Mouse (Mus musculus) forebrain, embryonic 16.5 days (tissue): Measurements from ENCODE around the gene C2cd4d. TPM values are rescaled to one million over a fixed set of nuclear protein-coding genes. Genes with fewer than 3 reads are reported as not detected.

Experiments
- ATAC-seq: fragments of 200-750 bp; cut with Nextera tagmentation; 2 replicates; pipeline ENCODE4 v1.8.0; 2017; ENCODE audit warnings: mild to moderate bottlenecking, moderate library complexity
- H3K27ac ChIP-seq: fragments of 300-500 bp; sonication (generic); 2 replicates; pipeline ENCODE4 v1.5.1; 2014; ENCODE audit warnings: low read length, control low read depth
- H3K27me3 ChIP-seq: fragments of 300-500 bp; sonication (generic); replicated peaks from 2 replicates; pipeline ENCODE4 v1.6.1; 2014; ENCODE audit warnings: low read length; ENCODE audit not compliant: control insufficient read depth, insufficient read depth
- H3K36me3 ChIP-seq: fragments of 300-500 bp; sonication (generic); 2 replicates; pipeline ENCODE4 v1.6.1; 2014; ENCODE audit not compliant: control insufficient read depth, insufficient read depth
- H3K4me1 ChIP-seq: fragments of 300-500 bp; sonication (generic); replicated peaks from 2 replicates; pipeline ENCODE4 v1.6.1; 2014; ENCODE audit warnings: low read length; ENCODE audit not compliant: control insufficient read depth, insufficient read depth
- H3K4me2 ChIP-seq: fragments of 300-500 bp; sonication (generic); 2 replicates; pipeline ENCODE4 v1.6.1; 2014; ENCODE audit warnings: mild to moderate bottlenecking, low read length, control low read depth
- H3K4me3 ChIP-seq: fragments of 300-500 bp; sonication (generic); replicated peaks from 2 replicates; pipeline ENCODE4 v1.5.1; 2014; ENCODE audit warnings: mild to moderate bottlenecking, low read length, control low read depth
- H3K9ac ChIP-seq: fragments of 300-500 bp; sonication (generic); replicated peaks from 2 replicates; pipeline ENCODE4 v1.6.1; 2014; ENCODE audit warnings: low read depth, low read length, control low read depth
- H3K9me3 ChIP-seq: fragments of 300-500 bp; sonication (generic); 2 replicates; pipeline ENCODE4 v1.6.1; 2016; ENCODE audit warnings: low read length; ENCODE audit not compliant: control insufficient read depth
- WGBS: fragments of 180-500 bp; shearing (Covaris S2); extraction: QIAGEN DNeasy Blood & Tissue Kit; methylation state at CpG from one replicate; pipeline ENCODE4 v1.1.7; 2014; 5-methylcytosine and 5-hydroxymethylcytosine counted together
- polyA plus RNA-seq: library from polyadenylated mRNA; unstranded; fragments of >200 nt; fragmentation: Nextera tagmentation; extraction: Ambion mirVana; gene quantifications from 2 replicates; pipeline ENCODE4 v1.2.1, GENCODE M21; 2015

Gene C2cd4d
- polyA plus RNA-seq, 1 experiment from 2014 or later, result 1.3 TPM

- peak; percentile 90 for ATAC-seq
- Histone ChIP-seq H3K4me2 (peak overlapping the region; percentile 78), H3K9me3 (no peaks in the 10 kb centered on the region), H3K9ac (peak overlapping the region; percentile 67), H3K36me3 (no peaks in the 10 kb centered on the region), H3K27ac (no peak overlapping the region), H3K4me1 (peaks cover 16% of the 10 kb centered on the region), H3K4me3 (peak overlapping the region; percentile 44), H3K27me3 (no peaks in the 10 kb centered on the region)
- 2% methylated on average over 20 of the region's 20 CpGs for WGBS
Observed at GRCm38 (mm10) chr3:94398943-94399481, 36.8 kb downstream of the C2cd4d start.

GRCm38 (mm10) chr3:94399663-94400310, 37.5 kb downstream of the C2cd4d start:
- Histone ChIP-seq H3K36me3 (no peaks in the 10 kb centered on the region), H3K27me3 (no peaks in the 10 kb centered on the region), H3K4me1 (peaks cover 19% of the 10 kb centered on the region), H3K4me3 (peak overlapping the region; percentile 44), H3K9me3 (no peaks in the 10 kb centered on the region), H3K27ac (no peak overlapping the region), H3K9ac (peak overlapping the region; percentile 67; the same call in 1 of the 2 replicates), H3K4me2 (peak overlapping the region; percentile 78)
- ATAC-seq, result 0 out of 2 replicates have a peak, but pooled peaks have one; percentile 1
- 12% methylated on average over 5 of the region's 5 CpGs for whole genome bisulfite sequencing

- H3K9me3 ChIP-seq, result no peaks in the 10 kb centered on the region
- peaks cover 21% of the 10 kb centered on the region for H3K4me1 ChIP-seq
- no peaks in the 10 kb centered on the region for H3K27me3 ChIP-seq
- 81% methylated on average over 8 of the region's 8 CpGs for WGBS
- H3K4me2 ChIP-seq, result no peak overlapping the region
- no peak for ATAC-seq
- no peak overlapping the region for H3K27ac ChIP-seq
- no peaks in the 10 kb centered on the region for H3K36me3 ChIP-seq
- no peak overlapping the region for H3K4me3 ChIP-seq
- no peak overlapping the region for H3K9ac ChIP-seq
Observed at GRCm38 (mm10) chr3:94402451-94402850, 40.2 kb downstream of the C2cd4d start.

- peaks cover 11% of the 10 kb centered on the region for H3K4me1 ChIP-seq
- no peak overlapping the region for H3K9ac ChIP-seq
- H3K4me2 ChIP-seq, result no peak overlapping the region
- H3K36me3 ChIP-seq, result no peaks in the 10 kb centered on the region
- H3K4me3 ChIP-seq, result no peak overlapping the region
- 24% methylated on average over 7 of the region's 7 CpGs for WGBS
- no peaks in the 10 kb centered on the region for H3K27me3 ChIP-seq
- H3K9me3 ChIP-seq, result no peaks in the 10 kb centered on the region
- H3K27ac ChIP-seq, result 0 out of 2 replicates have a peak overlapping the region, but pooled peaks have one; percentile 21
- ATAC-seq, result peak; percentile 69
Observed at GRCm38 (mm10) chr3:94404366-94405054, 42.3 kb downstream of the C2cd4d start.

GRCm38 (mm10) chr3:94405561-94405960, 43.3 kb downstream of the C2cd4d start:
- H3K4me1 ChIP-seq, result peaks cover 5% of the 10 kb centered on the region; the same call in 1 of the 2 replicates
- no peak overlapping the region for H3K4me2 ChIP-seq
- no peak for ATAC-seq
- H3K27me3 ChIP-seq, result no peaks in the 10 kb centered on the region
- no peaks in the 10 kb centered on the region for H3K9me3 ChIP-seq
- no peak overlapping the region for H3K27ac ChIP-seq
- 73% methylated on average over 4 of the region's 4 CpGs for WGBS
- no peak overlapping the region for H3K4me3 ChIP-seq
- no peak overlapping the region for H3K9ac ChIP-seq
- H3K36me3 ChIP-seq, result no peaks in the 10 kb centered on the region

DNA sequence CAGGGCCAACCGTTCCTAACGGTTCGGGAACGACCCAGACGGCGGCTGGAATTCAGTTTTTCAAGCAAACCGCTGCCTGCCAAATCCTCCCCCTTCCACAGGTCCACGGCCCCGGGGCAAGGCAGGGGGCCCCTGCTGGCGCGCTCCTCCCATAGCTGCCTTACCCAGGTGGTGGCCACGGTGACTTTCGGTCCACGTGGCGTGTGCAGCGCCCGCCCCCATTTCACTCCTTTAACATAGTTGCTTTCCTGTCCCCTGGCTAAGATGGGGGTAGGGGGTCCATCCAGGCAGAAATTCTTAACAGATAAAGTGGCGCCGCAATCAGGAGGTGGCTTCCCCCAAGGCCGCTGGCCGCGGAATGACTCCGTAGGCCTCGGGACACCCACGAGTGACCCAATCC, 50.3 kb downstream of the C2cd4d start:
- no peaks in the 10 kb centered on the region for H3K36me3 ChIP-seq
- H3K4me3 ChIP-seq, result peak overlapping the region; percentile 77
- peak; percentile 41 for ATAC-seq
- H3K4me1 ChIP-seq, result peaks cover 12% of the 10 kb centered on the region
- H3K27ac ChIP-seq, result peak overlapping the region; percentile 90
- peak overlapping the region; percentile 96 for H3K4me2 ChIP-seq
- no peaks in the 10 kb centered on the region for H3K27me3 ChIP-seq
- peak overlapping the region; percentile 79 for H3K9ac ChIP-seq
- no peaks in the 10 kb centered on the region for H3K9me3 ChIP-seq
- 2% methylated on average over 24 of the region's 25 CpGs for WGBS

DNA sequence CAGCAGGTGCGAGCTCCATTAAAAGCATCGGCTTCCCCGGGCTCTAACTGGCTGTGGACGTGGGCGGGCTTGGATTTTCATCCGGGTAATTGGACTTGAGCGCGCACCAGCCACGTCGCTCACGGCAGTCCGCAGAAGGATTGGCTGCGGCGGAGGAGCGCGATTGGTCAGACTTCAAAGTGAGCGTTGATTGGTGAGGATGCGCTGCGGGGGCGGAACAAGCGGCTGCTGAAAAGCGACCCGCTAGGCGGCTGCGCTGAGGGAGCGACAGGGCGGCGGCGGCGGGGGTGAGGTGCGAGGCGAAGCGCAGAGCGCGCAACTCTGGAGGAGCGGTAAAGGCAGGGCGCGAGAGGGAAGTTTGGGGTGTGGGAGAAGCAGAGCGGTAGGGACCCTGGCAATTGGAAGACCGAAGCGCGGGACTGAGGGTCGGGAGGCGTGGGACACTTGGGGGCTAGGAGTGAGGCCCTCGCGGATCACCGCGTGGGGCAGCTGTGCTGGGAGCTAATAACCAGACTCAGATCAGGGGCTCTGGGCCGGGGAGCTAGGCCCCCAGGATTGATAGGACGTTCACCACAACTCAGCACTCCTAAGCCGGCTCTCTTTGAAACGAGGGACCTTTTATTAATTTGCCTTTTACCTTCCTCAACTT, 50.9 kb downstream of the C2cd4d start, which contains the start of gene Tdrkh:
Gene Tdrkh, plus strand, starts transcription at position 243 of the 649 bp plus-strand sequence.
- peak within 1 kb of the TSS; percentile 77 for H3K4me3 ChIP-seq
- H3K27ac ChIP-seq, result peak within 1 kb of the TSS; percentile 90
- no peaks in the 10 kb centered on the region for H3K9me3 ChIP-seq
- peaks cover 12% of the 10 kb centered on the region for H3K4me1 ChIP-seq
- peak within 1 kb of the TSS; percentile 96 for H3K4me2 ChIP-seq
- ATAC-seq, result peak; percentile 99
- peak within 1 kb of the TSS; percentile 79 for H3K9ac ChIP-seq
- H3K36me3 ChIP-seq, result no peaks in the 10 kb centered on the region
- no peaks in the 10 kb centered on the region for H3K27me3 ChIP-seq
- WGBS, result 4% methylated on average over 49 of the region's 52 CpGs
